Mouse (Mus musculus): ENCODE results near the gene Celsr3. TPM values are rescaled to one million over a fixed set of nuclear protein-coding genes. Genes with fewer than 3 reads are reported as not detected.

Gene Celsr3
- polyA plus RNA-seq, 2 experiments = 0.06 to 0.19 TPM

GRCm38 (mm10) chr9:108847374-108847773, 21.3 kb downstream of the Celsr3 start:
- H3K27me3 ChIP-seq (ENCODE audit: control insufficient read depth, insufficient read depth, low read length) = no peaks in the 10 kb centered on the region; the same call in 1 of the 2 replicates
- no peak overlapping the region for H3K9ac ChIP-seq (replicated peaks)
- ATAC-seq (ENCODE audit: insufficient read depth) (no peak), DNase-seq (ENCODE audit: low read depth in 3 of 3, low spot score in 3 of 3) (no peak)
- H3K4me2 ChIP-seq (ENCODE audit: low read depth) = no peak overlapping the region
- no peaks in the 10 kb centered on the region for H3K36me3 ChIP-seq (replicated peaks; ENCODE audit: control insufficient read depth, insufficient read depth, low read depth)
- WGBS (ENCODE audit: insufficient replicate concordance) = 62% methylated on average over 4 of the region's 4 CpGs
- H3K27ac ChIP-seq = no peak overlapping the region
- TF ChIP-seq EP300 (IDR thresholded peaks at IDR 0.05; ENCODE audit: low read depth) = no peak
- TF ChIP-seq CTCF (IDR thresholded peaks at IDR 0.05; ENCODE audit: low read depth) = no peak
- no peak overlapping the region for H3K4me3 ChIP-seq (ENCODE audit: insufficient read depth in 1 of 2, low read depth in 2 of 2, low read length in 2 of 2)
- H3K4me1 ChIP-seq (replicated peaks; ENCODE audit: control insufficient read depth in 2 of 2, insufficient read depth in 2 of 2, low read length in 1 of 2) = no peaks in the 10 kb centered on the region
- H3K9me3 ChIP-seq (ENCODE audit: control insufficient read depth, low read length) = no peaks in the 10 kb centered on the region

DNA sequence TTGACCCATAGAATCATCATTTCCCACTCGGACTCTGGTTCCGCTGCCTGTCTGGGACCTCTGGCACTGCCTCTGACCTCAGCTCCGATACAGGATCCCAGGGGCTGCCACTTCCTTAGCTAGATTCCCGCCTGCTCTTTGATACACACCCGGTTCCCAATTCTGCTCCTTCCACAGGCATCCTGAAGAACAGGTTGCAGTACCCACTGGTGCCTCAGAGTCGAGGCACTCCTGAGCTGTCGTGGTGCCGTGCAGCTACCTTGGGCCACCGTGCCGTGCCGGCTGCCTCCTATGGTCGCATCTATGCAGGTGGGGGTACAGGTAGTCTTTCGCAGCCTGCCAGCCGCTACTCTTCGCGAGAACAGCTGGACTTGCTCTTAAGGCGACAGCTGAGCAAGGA, 22.3 kb downstream of the Celsr3 start:
- WGBS (ENCODE audit: insufficient replicate concordance) = 53% methylated on average over 17 of the region's 17 CpGs
- no peak for ATAC-seq (ENCODE audit: insufficient read depth)
- H3K27me3 ChIP-seq (ENCODE audit: control insufficient read depth, insufficient read depth, low read length) = no peaks in the 10 kb centered on the region; the same call in 1 of the 2 replicates

DNA sequence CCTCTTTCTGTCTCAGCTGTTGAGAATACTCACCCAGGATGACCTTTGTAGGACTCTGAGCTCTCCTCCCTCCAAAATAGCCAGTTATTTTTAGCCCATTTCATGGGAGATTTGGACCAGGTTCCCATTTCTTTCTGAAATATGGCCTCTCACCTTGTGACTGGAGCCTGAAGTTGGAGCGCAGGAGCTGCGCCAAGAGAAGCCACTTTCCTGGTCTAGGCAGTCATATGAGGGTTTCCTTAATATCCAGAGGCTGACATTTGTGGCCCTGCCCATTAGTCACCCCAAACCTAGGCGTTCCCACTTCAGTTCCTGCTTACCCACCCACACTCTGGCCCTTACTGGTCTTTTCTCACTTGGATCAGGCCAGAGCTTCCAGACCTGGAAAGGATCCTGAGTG, 26.9 kb downstream of the Celsr3 start, which contains the start of gene Slc26a6:
Gene Slc26a6 (plus strand): TSS at position 308 of the 400 bp plus-strand sequence.
- Histone ChIP-seq H3K36me3 (replicated peaks; ENCODE audit: control insufficient read depth, insufficient read depth, low read depth) (no peaks in the 10 kb centered on the region), H3K4me1 (replicated peaks; ENCODE audit: control insufficient read depth in 2 of 2, insufficient read depth in 2 of 2, low read length in 1 of 2) (peaks cover 4% of the 10 kb centered on the region in 2 experiments), H3K9ac (replicated peaks) (peak within 1 kb of the TSS; percentile 66), H3K27ac (peak within 1 kb of the TSS; percentile 49), H3K4me2 (ENCODE audit: low read depth) (peak within 1 kb of the TSS; percentile 94), H3K27me3 (ENCODE audit: control insufficient read depth, insufficient read depth, low read length) (no peaks in the 10 kb centered on the region), H3K4me3 (ENCODE audit: insufficient read depth in 1 of 2, low read depth in 2 of 2, low read length in 2 of 2) (peak within 1 kb of the TSS; percentile 71 to 83), H3K9me3 (ENCODE audit: control insufficient read depth, low read length) (no peaks in the 10 kb centered on the region)
- 72% methylated on average over 3 of the region's 3 CpGs for WGBS (ENCODE audit: insufficient replicate concordance)
- no peak for DNase-seq (ENCODE audit: low read depth in 3 of 3, low spot score in 3 of 3)
- TF ChIP-seq EP300 (IDR thresholded peaks at IDR 0.05; ENCODE audit: low read depth) = no peak
- TF ChIP-seq CTCF (IDR thresholded peaks at IDR 0.05; ENCODE audit: low read depth) = no peak
- no peak for ATAC-seq (ENCODE audit: insufficient read depth)

More for the DNA sequence above, 22.3 kb downstream of the Celsr3 start:
- Histone ChIP-seq H3K27ac (no peak overlapping the region), H3K4me2 (ENCODE audit: low read depth) (no peak overlapping the region), H3K9me3 (ENCODE audit: control insufficient read depth, low read length) (no peaks in the 10 kb centered on the region), H3K36me3 (replicated peaks; ENCODE audit: control insufficient read depth, insufficient read depth, low read depth) (no peaks in the 10 kb centered on the region), H3K4me3 (ENCODE audit: insufficient read depth in 1 of 2, low read depth in 2 of 2, low read length in 2 of 2) (no peak overlapping the region), H3K4me1 (replicated peaks; ENCODE audit: control insufficient read depth in 2 of 2, insufficient read depth in 2 of 2, low read length in 1 of 2) (peaks cover under 1% of the 10 kb centered on the region in 2 experiments; a peak in 3 of 4 replicates), H3K9ac (replicated peaks) (no peak overlapping the region)
- TF ChIP-seq EP300 (IDR thresholded peaks at IDR 0.05; ENCODE audit: low read depth) = no peak
- no peak for TF ChIP-seq CTCF (IDR thresholded peaks at IDR 0.05; ENCODE audit: low read depth)
- DNase-seq (ENCODE audit: low read depth in 3 of 3, low spot score in 3 of 3) = no peak

- Histone ChIP-seq H3K9ac (replicated peaks) (peak overlapping the region; percentile 66), H3K4me1 (replicated peaks; ENCODE audit: control insufficient read depth in 2 of 2, insufficient read depth in 2 of 2, low read length in 1 of 2) (peaks cover 4% of the 10 kb centered on the region in 2 experiments), H3K27ac (no peak overlapping the region), H3K36me3 (replicated peaks; ENCODE audit: control insufficient read depth, insufficient read depth, low read depth) (no peaks in the 10 kb centered on the region), H3K27me3 (ENCODE audit: control insufficient read depth, insufficient read depth, low read length) (no peaks in the 10 kb centered on the region), H3K4me3 (ENCODE audit: insufficient read depth in 1 of 2, low read depth in 2 of 2, low read length in 2 of 2) (peak overlapping the region; percentile 71 to 83), H3K4me2 (ENCODE audit: low read depth) (peak overlapping the region; percentile 94), H3K9me3 (ENCODE audit: control insufficient read depth, low read length) (no peaks in the 10 kb centered on the region)
- WGBS (ENCODE audit: insufficient replicate concordance) = 4% methylated on average over 25 of the region's 25 CpGs
- DNase-seq (ENCODE audit: low read depth in 3 of 3, low spot score in 3 of 3) (peak; percentile 87 to 88 (median 87)), ATAC-seq (ENCODE audit: insufficient read depth) (peak; percentile 91)
- TF ChIP-seq EP300 (IDR thresholded peaks at IDR 0.05; ENCODE audit: low read depth) (no peak), CTCF (IDR thresholded peaks at IDR 0.05; ENCODE audit: low read depth) (peak; percentile 87)
These were observed 27.6 kb downstream of the Celsr3 start for GRCm38 (mm10) chr9:108853635-108854240.

DNA sequence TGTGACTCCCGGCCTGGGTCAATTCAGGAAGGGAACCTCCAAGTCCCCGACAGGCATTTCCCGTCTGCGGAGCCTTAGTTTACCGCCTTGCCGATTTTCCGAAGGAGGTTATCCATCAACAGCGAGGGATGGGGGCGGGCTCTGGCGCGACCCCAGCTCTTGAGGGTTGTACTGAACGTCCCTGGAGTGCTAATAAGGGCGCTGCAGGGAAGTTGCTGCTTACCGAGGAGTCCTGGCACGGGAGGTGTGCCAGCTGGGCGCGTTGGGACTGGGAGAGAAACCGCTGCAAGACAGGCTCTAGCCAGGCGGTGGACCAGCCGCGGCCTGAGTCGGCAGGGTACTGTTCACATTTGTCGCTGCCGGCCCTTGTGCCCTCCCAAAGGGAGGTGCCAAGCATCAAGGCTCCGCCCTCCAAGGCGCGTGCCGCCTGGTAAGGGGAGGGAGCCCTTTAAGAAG, 28.1 kb downstream of the Celsr3 start:
- DNase-seq (ENCODE audit: low read depth in 3 of 3, low spot score in 3 of 3) (peak; percentile 62 to 69 (median 65)), ATAC-seq (ENCODE audit: insufficient read depth) (peak; percentile 81)
- no peak for TF ChIP-seq EP300 (IDR thresholded peaks at IDR 0.05; ENCODE audit: low read depth)
- Histone ChIP-seq H3K9me3 (ENCODE audit: control insufficient read depth, low read length) (no peaks in the 10 kb centered on the region), H3K4me3 (ENCODE audit: insufficient read depth in 1 of 2, low read depth in 2 of 2, low read length in 2 of 2) (peak overlapping the region; percentile 71 to 83), H3K36me3 (replicated peaks; ENCODE audit: control insufficient read depth, insufficient read depth, low read depth) (no peaks in the 10 kb centered on the region), H3K27me3 (ENCODE audit: control insufficient read depth, insufficient read depth, low read length) (no peaks in the 10 kb centered on the region), H3K4me1 (replicated peaks; ENCODE audit: control insufficient read depth in 2 of 2, insufficient read depth in 2 of 2, low read length in 1 of 2) (peaks cover 4% of the 10 kb centered on the region in 2 experiments), H3K4me2 (ENCODE audit: low read depth) (peak overlapping the region; percentile 94), H3K9ac (replicated peaks) (peak overlapping the region; percentile 66), H3K27ac (peak overlapping the region; percentile 49)
- under 1% methylated on average over 28 of the region's 28 CpGs for WGBS (ENCODE audit: insufficient replicate concordance)

Measured in liver, embryonic 14.5 days (tissue).